Mouse (Mus musculus): ENCODE measurements around the gene Plk1. TPM values are rescaled to one million over a fixed set of nuclear protein-coding genes. Genes with fewer than 3 reads are reported as not detected.

Plk1 gene
- total and polyA plus RNA-seq, 3 experiments, result 51.6 to 128 (median 96.3) TPM

DNA sequence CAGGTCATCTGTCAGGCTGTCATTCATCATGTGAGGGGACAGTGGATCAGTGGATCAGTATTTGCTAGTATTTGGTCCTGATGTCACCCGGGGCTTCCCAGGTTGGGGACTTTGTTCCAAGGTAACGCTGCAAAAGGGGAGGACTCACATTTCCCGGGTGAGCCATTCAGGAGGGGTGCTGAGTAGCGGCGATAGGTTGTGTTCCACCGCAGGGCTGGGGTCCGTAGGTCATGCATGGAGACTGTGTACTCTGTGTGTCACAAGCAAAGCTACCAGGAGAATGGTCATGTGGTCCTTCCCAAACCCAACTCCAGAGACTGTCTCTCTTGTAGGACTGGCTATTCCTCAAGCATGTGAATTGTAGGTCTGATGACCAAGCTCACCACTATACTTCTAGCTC is 21.5 kb downstream of the Plk1 start:
- no peaks in the 10 kb centered on the region for H3K4me1 ChIP-seq (ENCODE audit: insufficient read depth, low read depth, low read length)
- no peaks in the 10 kb centered on the region for H3K9me3 ChIP-seq (replicated peaks)
- peaks cover 23% of the 10 kb centered on the region for H3K27me3 ChIP-seq (ENCODE audit: insufficient read depth, low read length)
- H3K4me3 ChIP-seq (ENCODE audit: low read depth, low read length), result no peak overlapping the region
- TF ChIP-seq GATA2 (IDR thresholded peaks at IDR 0.05; ENCODE audit: borderline replicate concordance, low read depth, low read length) (no peak), POLR2AphosphoS5 (IDR thresholded peaks at IDR 0.05; ENCODE audit: insufficient replicate concordance, low read depth, low read length) (no peak), GATA1 (IDR thresholded peaks at IDR 0.05; ENCODE audit: borderline replicate concordance, low read length) (no peak), CTCF (IDR thresholded peaks at IDR 0.05; ENCODE audit: low read depth, low read length) (no peak), TAL1 (conservative IDR thresholded peaks at IDR 0.05; ENCODE audit: low read depth, low read length) (no peak)
- DNase-seq (ENCODE audit: low spot score) (no peak), ATAC-seq (ENCODE audit: extremely low read depth, insufficient number of reproducible peaks, low FRiP score, poor library complexity, severe bottlenecking) (no peak)
- H3K36me3 ChIP-seq (replicated peaks), result no peaks in the 10 kb centered on the region

DNA sequence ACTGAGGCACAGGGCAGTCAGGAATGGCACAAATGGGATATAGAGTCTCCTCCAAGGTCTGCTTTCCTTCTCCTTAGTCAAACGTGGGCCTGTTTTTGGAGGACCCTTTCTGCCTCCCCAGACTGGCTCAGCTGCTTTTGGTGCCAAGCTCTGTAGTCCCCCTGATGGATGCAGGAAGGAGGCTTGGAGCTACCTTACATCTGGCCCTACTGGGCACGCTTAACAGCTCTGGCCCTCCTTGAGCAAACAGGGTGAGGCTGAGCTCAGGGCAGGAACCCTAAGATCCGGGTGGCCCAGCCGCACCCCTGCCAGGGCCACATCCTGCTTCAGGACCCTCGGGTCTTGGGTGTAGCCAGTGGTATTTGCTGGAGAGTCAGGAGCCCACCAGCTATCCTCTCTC is 25.3 kb downstream of the Plk1 start:
- ATAC-seq (ENCODE audit: extremely low read depth, insufficient number of reproducible peaks, low FRiP score, poor library complexity, severe bottlenecking), result no peak
- no peak overlapping the region for H3K4me3 ChIP-seq (ENCODE audit: low read depth, low read length)
- H3K36me3 ChIP-seq (replicated peaks), result no peaks in the 10 kb centered on the region
- H3K9me3 ChIP-seq (replicated peaks), result no peaks in the 10 kb centered on the region
- no peaks in the 10 kb centered on the region for H3K4me1 ChIP-seq (ENCODE audit: insufficient read depth, low read depth, low read length)
- peaks cover 11% of the 10 kb centered on the region; the same call in 1 of the 2 replicates for H3K27me3 ChIP-seq (ENCODE audit: insufficient read depth, low read length)
- no peak for DNase-seq (ENCODE audit: low spot score)
- TF ChIP-seq GATA2 (IDR thresholded peaks at IDR 0.05; ENCODE audit: borderline replicate concordance, low read depth, low read length) (no peak), GATA1 (IDR thresholded peaks at IDR 0.05; ENCODE audit: borderline replicate concordance, low read length) (no peak), TAL1 (conservative IDR thresholded peaks at IDR 0.05; ENCODE audit: low read depth, low read length) (no peak)

DNA sequence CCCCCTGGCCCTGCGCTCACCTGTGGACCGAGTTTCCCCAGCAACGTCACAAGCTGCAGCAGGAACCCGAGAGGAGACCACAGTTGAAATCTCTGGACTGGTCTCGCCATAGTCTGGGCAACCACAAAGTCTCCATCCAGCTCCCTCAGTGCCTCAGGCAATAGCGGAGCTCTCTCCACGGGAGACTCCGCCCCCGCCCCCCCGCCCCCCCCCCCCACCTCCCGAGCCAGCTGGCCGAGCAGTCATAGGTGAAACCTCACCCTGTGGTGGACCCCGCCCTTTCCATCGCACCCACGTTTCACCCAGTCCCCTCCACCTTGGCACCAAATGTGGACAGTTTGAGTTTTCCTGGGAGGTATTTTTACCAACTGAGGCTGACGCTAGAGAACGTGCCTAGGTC is 26.8 kb downstream of the Plk1 start, which contains the start of gene Ern2:
Gene Ern2, minus strand, starts transcription at position 165 of the 400 bp plus-strand sequence.
- ATAC-seq (ENCODE audit: extremely low read depth, insufficient number of reproducible peaks, low FRiP score, poor library complexity, severe bottlenecking), result no peak
- H3K4me1 ChIP-seq (ENCODE audit: insufficient read depth, low read depth, low read length), result no peaks in the 10 kb centered on the region

DNA sequence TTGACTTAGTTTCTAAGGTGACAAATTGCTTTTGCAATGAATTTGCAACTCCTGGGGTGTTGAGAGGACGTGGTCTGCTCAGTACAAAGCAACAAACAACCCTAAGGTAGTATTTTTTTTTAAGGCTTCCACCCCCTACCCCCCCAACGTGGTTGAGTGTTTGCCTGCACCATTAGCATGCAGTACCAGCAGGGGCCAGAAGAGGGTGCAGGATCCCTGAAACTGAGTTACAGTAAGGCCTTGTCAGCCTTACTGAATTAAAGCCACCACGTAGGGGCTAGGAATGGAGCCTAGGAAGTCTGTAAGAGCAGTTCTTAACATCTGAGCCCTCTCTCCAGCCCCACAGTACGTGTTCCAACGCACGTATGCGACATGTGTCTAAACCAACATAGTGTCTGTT is 30.2 kb downstream of the Plk1 start:
- no peak for ATAC-seq (ENCODE audit: extremely low read depth, insufficient number of reproducible peaks, low FRiP score, poor library complexity, severe bottlenecking)
- DNase-seq (ENCODE audit: low spot score), result peak; percentile 25
- H3K4me3 ChIP-seq (ENCODE audit: low read depth, low read length), result no peak overlapping the region
- H3K36me3 ChIP-seq (replicated peaks), result no peaks in the 10 kb centered on the region
- peaks cover 11% of the 10 kb centered on the region; the same call in 1 of the 2 replicates for H3K27me3 ChIP-seq (ENCODE audit: insufficient read depth, low read length)
- no peak for TF ChIP-seq GATA2 (IDR thresholded peaks at IDR 0.05; ENCODE audit: borderline replicate concordance, low read depth, low read length)
- no peak for TF ChIP-seq GATA1 (IDR thresholded peaks at IDR 0.05; ENCODE audit: borderline replicate concordance, low read length)
- TF ChIP-seq CTCF (IDR thresholded peaks at IDR 0.05; ENCODE audit: low read depth, low read length), result peak; percentile 86
- no peak for TF ChIP-seq POLR2AphosphoS5 (IDR thresholded peaks at IDR 0.05; ENCODE audit: insufficient replicate concordance, low read depth, low read length)
- no peak for TF ChIP-seq TAL1 (conservative IDR thresholded peaks at IDR 0.05; ENCODE audit: low read depth, low read length)
- H3K9me3 ChIP-seq (replicated peaks), result no peaks in the 10 kb centered on the region; the same call in 1 of the 2 replicates
- H3K4me1 ChIP-seq (ENCODE audit: insufficient read depth, low read depth, low read length), result peaks cover 2% of the 10 kb centered on the region; the same call in 1 of the 2 replicates

More for the DNA sequence above, 26.8 kb downstream of the Plk1 start, which contains the start of gene Ern2:
- no peak for DNase-seq (ENCODE audit: low spot score)
- no peaks in the 10 kb centered on the region for H3K9me3 ChIP-seq (replicated peaks)
- H3K27me3 ChIP-seq (ENCODE audit: insufficient read depth, low read length), result peaks cover 9% of the 10 kb centered on the region; the same call in 1 of the 2 replicates
- TF ChIP-seq GATA1 (IDR thresholded peaks at IDR 0.05; ENCODE audit: borderline replicate concordance, low read length) (no peak), TAL1 (conservative IDR thresholded peaks at IDR 0.05; ENCODE audit: low read depth, low read length) (no peak), CTCF (IDR thresholded peaks at IDR 0.05; ENCODE audit: low read depth, low read length) (no peak), GATA2 (IDR thresholded peaks at IDR 0.05; ENCODE audit: borderline replicate concordance, low read depth, low read length) (no peak), POLR2AphosphoS5 (IDR thresholded peaks at IDR 0.05; ENCODE audit: insufficient replicate concordance, low read depth, low read length) (no peak)
- no peaks in the 10 kb centered on the region for H3K36me3 ChIP-seq (replicated peaks)
- no peak within 1 kb of the TSS for H3K4me3 ChIP-seq (ENCODE audit: low read depth, low read length)

DNA sequence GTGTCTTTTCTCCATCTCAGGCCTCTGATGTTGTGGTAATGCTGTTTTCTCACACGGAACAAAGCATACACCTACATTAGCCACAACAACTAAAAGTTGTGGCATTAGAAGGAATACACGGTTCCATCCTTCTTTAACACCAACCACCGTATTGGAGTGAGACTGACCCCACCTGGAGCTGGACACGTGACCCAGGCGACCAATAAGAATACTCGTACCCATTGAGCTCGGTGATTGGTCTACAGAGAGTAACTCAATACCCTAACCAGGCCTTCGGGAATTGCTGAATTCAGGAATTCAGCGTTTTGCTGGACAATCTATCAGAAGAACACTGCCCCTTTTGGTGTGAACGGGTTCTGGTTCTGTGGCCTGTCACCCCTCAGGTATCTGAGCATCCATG is 31.9 kb downstream of the Plk1 start:
- TF ChIP-seq GATA1 (IDR thresholded peaks at IDR 0.05; ENCODE audit: borderline replicate concordance, low read length) (no peak), GATA2 (IDR thresholded peaks at IDR 0.05; ENCODE audit: borderline replicate concordance, low read depth, low read length) (no peak), CTCF (IDR thresholded peaks at IDR 0.05; ENCODE audit: low read depth, low read length) (no peak), TAL1 (conservative IDR thresholded peaks at IDR 0.05; ENCODE audit: low read depth, low read length) (no peak), POLR2AphosphoS5 (IDR thresholded peaks at IDR 0.05; ENCODE audit: insufficient replicate concordance, low read depth, low read length) (no peak)
- H3K36me3 ChIP-seq (replicated peaks), result no peaks in the 10 kb centered on the region
- no peak for ATAC-seq (ENCODE audit: extremely low read depth, insufficient number of reproducible peaks, low FRiP score, poor library complexity, severe bottlenecking)
- no peak overlapping the region for H3K4me3 ChIP-seq (ENCODE audit: low read depth, low read length)
- peaks cover 2% of the 10 kb centered on the region; the same call in 1 of the 2 replicates for H3K4me1 ChIP-seq (ENCODE audit: insufficient read depth, low read depth, low read length)
- 0 out of 2 replicates have a peak, but pooled peaks cover 8% of the 10 kb centered on the region for H3K27me3 ChIP-seq (ENCODE audit: insufficient read depth, low read length)
- H3K9me3 ChIP-seq (replicated peaks), result no peaks in the 10 kb centered on the region; the same call in 1 of the 2 replicates
- no peak for DNase-seq (ENCODE audit: low spot score)

DNA sequence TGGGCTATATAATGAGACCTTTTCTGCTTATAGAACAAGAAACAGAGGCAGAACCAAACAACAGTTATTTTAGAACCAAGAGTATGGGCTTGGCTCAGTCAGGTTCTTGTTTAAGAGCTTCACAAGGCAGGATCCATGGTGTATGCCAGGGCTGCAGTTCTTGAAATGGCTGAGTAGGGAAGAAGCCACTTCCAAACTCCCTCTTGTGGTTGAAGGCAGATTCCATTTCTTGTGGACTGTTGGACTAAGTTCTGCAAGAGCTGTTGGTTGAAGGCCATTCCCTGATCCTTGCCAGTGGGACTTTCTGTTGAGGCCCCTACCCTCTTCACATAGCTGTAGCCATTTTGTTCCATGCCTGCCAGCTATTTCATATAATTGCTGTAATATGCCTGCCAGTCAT is 34.7 kb downstream of the Plk1 start:
- no peaks in the 10 kb centered on the region for H3K36me3 ChIP-seq (replicated peaks)
- no peak overlapping the region for H3K4me3 ChIP-seq (ENCODE audit: low read depth, low read length)
- no peak for TF ChIP-seq CTCF (IDR thresholded peaks at IDR 0.05; ENCODE audit: low read depth, low read length)
- TF ChIP-seq POLR2AphosphoS5 (IDR thresholded peaks at IDR 0.05; ENCODE audit: insufficient replicate concordance, low read depth, low read length), result no peak
- no peaks in the 10 kb centered on the region; the same call in 1 of the 2 replicates for H3K9me3 ChIP-seq (replicated peaks)
- H3K4me1 ChIP-seq (ENCODE audit: insufficient read depth, low read depth, low read length), result peaks cover 2% of the 10 kb centered on the region; the same call in 1 of the 2 replicates
- H3K27me3 ChIP-seq (ENCODE audit: insufficient read depth, low read length), result 0 out of 2 replicates have a peak, but pooled peaks cover 3% of the 10 kb centered on the region
- DNase-seq (ENCODE audit: low spot score) (no peak), ATAC-seq (ENCODE audit: extremely low read depth, insufficient number of reproducible peaks, low FRiP score, poor library complexity, severe bottlenecking) (no peak)

Measured in G1E (cell line).